Mouse (Mus musculus) MEL (cell line): Measurements from ENCODE around the gene Agbl1. TPM values are rescaled to one million over a fixed set of nuclear protein-coding genes. Genes with fewer than 3 reads are reported as not detected.

Experiments used
- DNase-seq: peaks from one replicate; pipeline ENCODE4 v3.0.0; 2011; ENCODE audit warnings: low read depth, low spot score
- H3K27ac ChIP-seq: 2 replicates; pipeline ENCODE4 v1.5.1; 2012; ENCODE audit warnings: low read depth, mild to moderate bottlenecking, control low read depth, low read length, moderate library complexity; ENCODE audit not compliant: control insufficient read depth
- H3K27me3 ChIP-seq, 2 experiments: fragments of 150-350 bp in 1 of 2; sonication (generic) in 1 of 2; 2 replicates each; pipeline ENCODE4 v1.6.1; 2012; ENCODE audit warnings: low read length in 2 of 2, mild to moderate bottlenecking in 2 of 2, improper control_type of control experiment in 1 of 2, moderate library complexity in 1 of 2; ENCODE audit not compliant: insufficient read depth in 2 of 2, control insufficient read depth in 1 of 2
- H3K36me3 ChIP-seq, 2 experiments: 2 replicates each; pipeline ENCODE4 v1.6.1; 2012 to 2014; ENCODE audit warnings: low read length in 2 of 2, improper control_type of control experiment in 1 of 2, inconsistent platforms in 1 of 2, mild to moderate bottlenecking in 1 of 2; ENCODE audit not compliant: insufficient read depth in 2 of 2, control insufficient read depth in 1 of 2
- H3K4me1 ChIP-seq, 2 experiments: fragments of 150-350 bp in 1 of 2; sonication (generic) in 1 of 2; 2 replicates each; pipeline ENCODE4 v1.6.1; 2012; ENCODE audit warnings: low read length in 2 of 2, improper control_type of control experiment in 1 of 2, mild to moderate bottlenecking in 1 of 2; ENCODE audit not compliant: insufficient read depth in 2 of 2, control insufficient read depth in 1 of 2
- H3K4me3 ChIP-seq, 2 experiments: fragments of 150-350 bp in 1 of 2; sonication (generic) in 1 of 2; 2 replicates each; pipeline ENCODE4 v1.5.1; 2012; ENCODE audit warnings: low read depth in 2 of 2, low read length in 2 of 2, mild to moderate bottlenecking in 2 of 2, moderate library complexity in 2 of 2, control low read depth in 1 of 2, improper control_type of control experiment in 1 of 2; ENCODE audit not compliant: control insufficient read depth in 1 of 2, insufficient read depth in 1 of 2
- H3K79me2 ChIP-seq: 2 replicates; pipeline ENCODE4 v1.6.1; 2012; ENCODE audit warnings: mild to moderate bottlenecking, low read length, moderate library complexity; ENCODE audit not compliant: control insufficient read depth, poor library complexity, insufficient read depth
- H3K9ac ChIP-seq: 2 replicates; pipeline ENCODE4 v1.6.1; 2012; ENCODE audit warnings: low read depth, mild to moderate bottlenecking, control low read depth, low read length, moderate library complexity; ENCODE audit not compliant: control insufficient read depth, poor library complexity, severe bottlenecking
- H3K9me3 ChIP-seq: fragments of 150-350 bp; sonication (generic); replicated peaks from 2 replicates; pipeline ENCODE4 v1.6.1; 2012; ENCODE audit warnings: mild to moderate bottlenecking, low read length, improper control_type of control experiment, moderate library complexity; ENCODE audit not compliant: insufficient read depth
- CHD1 ChIP-seq: IDR thresholded peaks from 2 replicates; pipeline ENCODE4 v1.6.1; 2012; ENCODE audit warnings: low read depth, mild to moderate bottlenecking, inconsistent platforms, low read length, improper control_type of control experiment
- CTCF ChIP-seq, 3 experiments: IDR thresholded peaks in 2 of 3; conservative IDR thresholded peaks in 1 of 3; 2 replicates each; pipeline ENCODE4 v1.5.1; 2011 to 2012; ENCODE audit warnings: low read length in 3 of 3, low read depth in 2 of 3, mild to moderate bottlenecking in 2 of 3, improper control_type of control experiment in 1 of 3, inconsistent platforms in 1 of 3, mixed read lengths in 1 of 3, moderate library complexity in 1 of 3; ENCODE audit not compliant: control insufficient read depth in 1 of 3, insufficient read depth in 1 of 3, poor library complexity in 1 of 3, severe bottlenecking in 1 of 3
- E2F4 ChIP-seq: IDR thresholded peaks from 2 replicates; pipeline ENCODE4 v1.6.1; 2011; ENCODE audit warnings: low read depth, low read length, improper control_type of control experiment, borderline replicate concordance
- GABPA ChIP-seq: IDR thresholded peaks from 2 replicates; pipeline ENCODE4 v1.6.1; 2012; ENCODE audit warnings: low read depth, mild to moderate bottlenecking, inconsistent platforms, low read length, improper control_type of control experiment, moderate library complexity
- JUND ChIP-seq: IDR thresholded peaks from 2 replicates; pipeline ENCODE4 v1.6.1; 2011; ENCODE audit warnings: low read depth, mild to moderate bottlenecking, improper control_type of control experiment, low read length
- MAFK ChIP-seq: IDR thresholded peaks from 2 replicates; pipeline ENCODE4 v1.6.1; 2011; ENCODE audit warnings: low read depth, mild to moderate bottlenecking, low read length, improper control_type of control experiment, borderline replicate concordance
- MEF2A ChIP-seq: IDR thresholded peaks from 2 replicates; pipeline ENCODE4 v1.6.1; 2014; ENCODE audit warnings: low read depth, mild to moderate bottlenecking, inconsistent platforms, low read length, improper control_type of control experiment; ENCODE audit not compliant: poor library complexity, insufficient replicate concordance, severe bottlenecking; ENCODE audit errors: extremely low read depth
- MXI1 ChIP-seq: IDR thresholded peaks from 2 replicates; pipeline ENCODE4 v1.6.1; 2011; ENCODE audit warnings: mild to moderate bottlenecking, low read depth, low read length, improper control_type of control experiment
- MYB ChIP-seq: IDR thresholded peaks from 2 replicates; pipeline ENCODE4 v1.6.1; 2011; ENCODE audit warnings: mild to moderate bottlenecking, low read depth, low read length, improper control_type of control experiment
- MYC ChIP-seq: IDR thresholded peaks from 2 replicates; pipeline ENCODE4 v1.6.1; 2011; ENCODE audit warnings: low read depth, mild to moderate bottlenecking, low read length, improper control_type of control experiment, moderate library complexity
- NELFE ChIP-seq: IDR thresholded peaks from 2 replicates; pipeline ENCODE4 v1.6.1; 2011; ENCODE audit warnings: low read depth, low read length, improper control_type of control experiment
- NRF1 ChIP-seq: IDR thresholded peaks from 2 replicates; pipeline ENCODE4 v1.6.1; 2014; ENCODE audit warnings: low read depth, mild to moderate bottlenecking, inconsistent platforms, low read length, improper control_type of control experiment, moderate library complexity; ENCODE audit not compliant: poor library complexity, insufficient read depth, severe bottlenecking
- POLR2AphosphoS5 ChIP-seq: IDR thresholded peaks from 2 replicates; pipeline ENCODE4 v1.6.1; 2012; ENCODE audit warnings: low read depth, borderline replicate concordance, mild to moderate bottlenecking, inconsistent platforms, low read length, moderate library complexity, mixed read lengths
- SIN3A ChIP-seq: IDR thresholded peaks from 2 replicates; pipeline ENCODE4 v1.6.1; 2012; ENCODE audit warnings: low read length, improper control_type of control experiment, inconsistent platforms
- TBP ChIP-seq: IDR thresholded peaks from 2 replicates; pipeline ENCODE4 v1.8.0; 2011; ENCODE audit warnings: low read depth, low read length, improper control_type of control experiment
- USF1 ChIP-seq: IDR thresholded peaks from 2 replicates; pipeline ENCODE4 v1.6.1; 2014; ENCODE audit warnings: low read depth, mild to moderate bottlenecking, inconsistent platforms, low read length, improper control_type of control experiment, moderate library complexity
- USF2 ChIP-seq, 2 experiments: IDR thresholded peaks; 2 replicates each; pipeline ENCODE4 v1.6.1; 2011 to 2012; ENCODE audit warnings: improper control_type of control experiment in 2 of 2, low read length in 2 of 2, borderline replicate concordance in 1 of 2, inconsistent platforms in 1 of 2, low read depth in 1 of 2, mild to moderate bottlenecking in 1 of 2; ENCODE audit not compliant: insufficient read depth in 1 of 2
- polyA plus RNA-seq, 2 experiments: library from polyadenylated mRNA; stranded (reverse) in 1 of 2; unstranded in 1 of 2; fragments of >175 nt in 1 of 2; fragments of >200 nt in 1 of 2; gene quantifications; 2 replicates each; pipeline versions ENCODE4 v1.2.1 to v1.2.4; 2012; ENCODE audit warnings: low replicate concordance in 2 of 2, low read depth in 1 of 2; ENCODE audit not compliant: insufficient read length in 2 of 2, insufficient read depth in 1 of 2, missing spikeins in 1 of 2
- total RNA-seq: library from RNA; depleted of rRNA; stranded (reverse); fragments of 300-350 nt; gene quantifications from 2 replicates; pipeline ENCODE4 v1.2.3, GENCODE M21; 2012

Gene Agbl1
- total and polyA plus RNA-seq, 3 experiments, result not detected

- no peak overlapping the region for H3K4me3 ChIP-seq
- no peak for DNase-seq
- TF ChIP-seq MYB, result no peak
- TF ChIP-seq MXI1, result no peak
- TF ChIP-seq USF2 (IDR thresholded peaks at IDR 0.05; ENCODE audit: borderline replicate concordance in 1 of 2, insufficient read depth in 1 of 2, low read depth in 1 of 2, low read length in 2 of 2), result no peak
- TF ChIP-seq, all 39 proteins: peak for 0
- Histone ChIP-seq H3K4me1 (no peaks in the 10 kb centered on the region), H3K27me3 (no peaks in the 10 kb centered on the region), H3K79me2 (no peaks in the 10 kb centered on the region), H3K9ac (no peak overlapping the region), H3K27ac (no peak overlapping the region), H3K36me3 (no peaks in the 10 kb centered on the region), H3K9me3 (no peaks in the 10 kb centered on the region)
Observed at GRCm38 (mm10) chr7:76780446-76780845, 550.8 kb downstream of the Agbl1 start.

GRCm38 (mm10) chr7:76788561-76789306, 559.0 kb downstream of the Agbl1 start:
- no peak for DNase-seq
- Histone ChIP-seq H3K79me2 (no peaks in the 10 kb centered on the region), H3K27ac (no peak overlapping the region), H3K36me3 (no peaks in the 10 kb centered on the region), H3K27me3 (no peaks in the 10 kb centered on the region), H3K9ac (no peak overlapping the region), H3K4me1 (no peaks in the 10 kb centered on the region), H3K9me3 (no peaks in the 10 kb centered on the region), H3K4me3 (no peak overlapping the region)
- no peak for TF ChIP-seq POLR2AphosphoS5
- no peak for TF ChIP-seq GABPA
- TF ChIP-seq MAFK, result no peak
- TF ChIP-seq MXI1, result no peak
- TF ChIP-seq CTCF (IDR thresholded peaks at IDR 0.05 in 2 of 3, conservative IDR thresholded peaks at IDR 0.05 in 1 of 3; ENCODE audit: control insufficient read depth in 1 of 3, insufficient read depth in 1 of 3, low read depth in 2 of 3, low read length in 3 of 3, poor library complexity in 1 of 3, severe bottlenecking in 1 of 3), result no peak
- TF ChIP-seq TBP, result no peak
- TF ChIP-seq CHD1, result no peak
- TF ChIP-seq NRF1, result no peak
- no peak for TF ChIP-seq USF2 (IDR thresholded peaks at IDR 0.05; ENCODE audit: borderline replicate concordance in 1 of 2, insufficient read depth in 1 of 2, low read depth in 1 of 2, low read length in 2 of 2)
- TF ChIP-seq SIN3A, result no peak
- TF ChIP-seq NELFE, result no peak
- no peak for TF ChIP-seq MEF2A
- no peak for TF ChIP-seq USF1
- no peak for TF ChIP-seq JUND
- no peak for TF ChIP-seq MYC
- no peak for TF ChIP-seq E2F4
